Mouse (Mus musculus): ENCODE measurements at regions not wholly inside any gene's neighbourhood (a gene's known extent, or its start where the extent isn't known, plus 50 kb on each side); places are given as distances from the start of the nearest gene placed in this dataset.
A peak's percentile ranks its signal among the peaks of the same experiment; 100 is the strongest.

DNA sequence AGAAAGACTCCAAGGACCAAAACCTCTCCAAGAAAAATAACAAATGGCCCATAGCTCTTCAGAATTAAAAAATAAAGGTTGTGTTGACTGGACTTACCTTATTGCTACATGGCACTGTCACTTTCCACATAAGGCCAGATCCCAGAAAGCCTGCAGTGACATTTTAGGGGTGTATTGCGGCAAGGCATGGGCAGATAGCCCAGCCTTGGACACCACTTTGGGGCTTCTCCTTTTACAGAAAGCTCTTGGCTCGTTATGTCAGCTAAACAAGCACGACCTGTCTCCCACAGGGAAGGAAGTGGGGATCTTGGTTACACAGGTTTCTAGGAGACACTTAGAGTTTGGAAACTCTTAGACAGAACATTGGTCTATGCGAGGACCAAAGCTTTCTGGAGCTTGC is 241.3 kb upstream of the Stt3b start:
- no peak for DNase-seq

DNA sequence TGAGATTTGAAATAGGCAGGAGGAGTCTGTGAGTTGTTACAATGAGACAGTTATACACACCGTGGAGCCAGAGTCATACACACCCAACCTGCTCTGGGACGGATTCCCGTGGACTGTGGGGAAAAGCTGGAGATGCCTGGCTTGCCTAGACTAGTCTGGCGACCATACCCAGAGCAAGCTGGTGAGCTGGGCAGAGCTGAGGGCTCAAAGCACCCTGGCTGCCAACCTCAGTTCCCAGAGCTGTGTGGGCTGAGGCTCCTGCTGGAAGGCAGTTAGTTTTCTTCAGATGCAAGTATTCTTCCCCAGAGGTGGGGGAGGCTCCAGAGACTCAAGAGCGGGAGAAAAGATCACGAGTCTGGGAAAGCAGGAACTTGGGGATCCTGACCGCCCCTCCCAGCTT is 247.9 kb upstream of the Stt3b start:
- DNase-seq, result no peak

- DNase-seq, result no peak
Observed at GRCm38 (mm10) chr9:115559521-115559920, 249.3 kb upstream of the Stt3b start.

- DNase-seq, result no peak
Observed at GRCm38 (mm10) chr9:115561207-115561606, 251.0 kb upstream of the Stt3b start.

DNA sequence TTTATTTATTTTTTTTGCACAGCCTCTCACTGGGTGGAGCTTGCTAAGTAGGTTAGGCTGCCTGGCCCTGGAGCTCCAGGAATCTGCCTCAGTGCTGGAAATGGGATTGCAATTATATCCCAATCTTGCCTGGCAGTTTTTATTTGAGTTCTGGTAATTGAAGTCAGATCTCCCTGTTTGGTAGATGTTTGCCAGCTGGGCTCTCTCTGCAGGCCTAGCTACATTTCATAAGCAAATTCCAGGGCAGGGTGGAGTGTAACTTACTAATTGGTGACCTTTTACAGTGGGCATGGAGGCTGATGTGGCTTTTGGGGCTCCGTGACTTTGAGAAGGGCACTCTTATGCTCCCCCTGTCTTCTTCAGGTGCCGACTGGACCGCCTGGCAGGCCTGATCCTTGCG is 252.6 kb upstream of the Stt3b start:
- no peak for DNase-seq

- no peak for DNase-seq
Observed at GRCm38 (mm10) chr9:115564366-115564765, 254.1 kb upstream of the Stt3b start.

DNA sequence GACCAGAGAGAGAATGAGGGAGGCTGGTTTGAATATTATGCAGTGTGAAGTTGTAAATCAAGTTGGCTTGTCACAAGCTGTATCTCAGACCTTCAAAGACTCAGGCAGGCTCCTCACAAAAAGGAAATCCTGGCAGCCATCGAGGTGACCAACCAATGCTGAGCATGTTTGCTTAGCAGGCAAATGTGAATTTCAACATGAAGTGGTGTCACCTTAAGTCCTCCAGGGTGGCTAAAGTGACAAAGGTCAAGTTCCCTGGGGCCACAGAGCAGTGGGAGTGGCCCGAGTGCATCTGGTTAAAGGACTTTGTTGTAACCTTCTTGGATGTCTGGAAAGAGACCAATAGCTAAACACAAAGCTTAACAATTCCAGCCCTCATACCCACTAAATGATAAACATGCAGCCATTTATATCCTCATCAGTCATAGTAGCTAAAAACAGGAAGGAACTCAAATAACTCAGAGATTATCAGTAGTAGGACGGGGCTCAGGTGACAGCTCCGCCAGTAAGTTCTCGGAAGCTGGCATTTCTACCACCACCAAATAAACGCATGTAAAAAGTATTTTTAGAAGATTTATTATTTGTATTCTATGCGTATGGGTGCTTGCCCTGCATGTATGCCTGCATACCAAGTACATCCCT is 258.6 kb upstream of the Stt3b start:
- DNase-seq, result peak; percentile 57 to 71

DNA sequence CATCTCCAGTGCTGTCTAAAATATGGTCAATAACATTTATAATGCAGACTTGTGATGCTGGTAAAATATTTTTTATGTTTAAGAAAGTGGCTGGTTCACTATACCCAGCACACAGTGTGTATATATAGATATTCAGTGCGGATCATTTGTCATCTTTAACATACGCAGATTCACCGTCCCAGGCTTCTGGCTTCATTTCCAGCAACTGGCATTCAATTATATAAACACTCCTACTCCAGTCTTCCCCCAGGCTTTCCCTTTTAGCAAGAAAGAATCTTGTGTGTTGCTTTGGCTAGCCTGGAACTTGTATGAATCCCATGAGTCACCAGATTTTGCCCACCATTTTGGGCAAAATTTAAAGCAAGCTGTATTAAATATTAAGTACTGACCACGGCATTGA is 260.8 kb upstream of the Stt3b start:
- no peak for DNase-seq

GRCm38 (mm10) chr9:115581116-115581515 is 270.9 kb upstream of the Stt3b start:
- DNase-seq, result no peak

GRCm38 (mm10) chr9:115583548-115583947 is 273.3 kb upstream of the Stt3b start:
- DNase-seq, result no peak

GRCm38 (mm10) chr9:115584874-115585273 is 274.7 kb upstream of the Stt3b start:
- no peak for DNase-seq

DNA sequence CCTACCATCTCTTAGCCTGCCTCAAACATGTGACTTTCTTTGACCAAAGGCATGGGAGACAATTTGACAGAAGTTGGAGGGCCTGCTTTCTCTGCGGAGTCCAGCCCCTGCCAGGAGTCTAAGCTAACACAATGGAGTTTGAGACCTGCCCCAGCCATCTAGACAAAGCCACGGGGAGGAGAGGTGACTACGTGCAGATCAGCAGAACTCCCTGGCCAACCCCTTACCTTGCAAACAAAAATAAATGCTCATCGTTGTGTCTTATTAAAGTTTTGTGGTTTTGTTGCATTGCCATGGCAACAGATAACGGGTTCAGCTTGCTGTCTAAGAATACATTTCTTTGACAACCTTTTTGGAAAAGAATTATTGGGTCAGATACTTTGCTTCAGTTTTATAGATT is 282.2 kb upstream of the Stt3b start:
- no peak for DNase-seq

DNA sequence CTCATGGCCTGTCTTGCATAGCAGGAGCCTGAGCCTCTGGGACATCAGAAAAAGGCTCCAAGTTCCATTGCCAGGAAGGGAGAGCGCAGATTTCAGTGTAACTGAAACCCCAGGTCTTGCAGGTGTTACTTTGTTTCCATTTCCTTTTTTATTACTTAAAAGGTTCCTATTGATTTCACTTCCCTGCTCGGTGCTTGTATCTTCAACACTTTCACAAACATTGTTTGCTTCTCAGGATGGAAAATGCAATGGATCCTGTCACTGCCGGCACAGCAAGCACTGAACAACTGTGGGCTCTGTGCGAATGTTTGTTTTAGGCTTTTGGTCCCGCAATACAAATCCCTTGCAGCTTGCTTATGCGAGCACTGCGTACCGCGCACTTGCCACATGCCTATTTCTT is 290.0 kb upstream of the Stt3b start:
- no peak for DNase-seq

- no peak for DNase-seq
Observed at GRCm38 (mm10) chr9:115600826-115601225, 290.6 kb upstream of the Stt3b start.

GRCm38 (mm10) chr9:115602772-115603171 is 292.6 kb upstream of the Stt3b start:
- DNase-seq, result no peak

DNA sequence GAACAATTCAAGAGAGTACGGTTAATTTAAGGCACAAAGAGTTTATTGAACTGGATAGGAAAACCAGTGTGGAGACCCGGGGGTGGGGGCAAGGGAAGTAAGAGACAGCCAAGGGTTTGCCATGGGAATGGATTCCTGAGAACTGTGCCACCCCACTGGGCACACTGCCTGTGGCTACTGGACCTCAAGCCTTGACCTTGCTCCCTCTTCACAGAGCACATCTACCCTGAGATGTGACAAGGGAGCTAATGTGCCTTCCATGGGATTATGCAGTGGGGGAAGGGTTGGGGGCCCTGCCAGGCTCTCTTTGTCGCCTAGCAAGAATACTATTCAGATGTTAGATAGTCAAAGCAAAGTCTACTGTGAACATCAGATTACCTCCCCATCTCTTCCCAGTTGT is 294.2 kb upstream of the Stt3b start:
- no peak for DNase-seq

GRCm38 (mm10) chr9:115604968-115605682 is 294.9 kb upstream of the Stt3b start:
- no peak for DNase-seq

- DNase-seq, result no peak
Observed at GRCm38 (mm10) chr9:115607961-115608360, 297.7 kb upstream of the Stt3b start.

- no peak for DNase-seq
Observed at GRCm38 (mm10) chr9:115608377-115608776, 298.2 kb upstream of the Stt3b start.

DNA sequence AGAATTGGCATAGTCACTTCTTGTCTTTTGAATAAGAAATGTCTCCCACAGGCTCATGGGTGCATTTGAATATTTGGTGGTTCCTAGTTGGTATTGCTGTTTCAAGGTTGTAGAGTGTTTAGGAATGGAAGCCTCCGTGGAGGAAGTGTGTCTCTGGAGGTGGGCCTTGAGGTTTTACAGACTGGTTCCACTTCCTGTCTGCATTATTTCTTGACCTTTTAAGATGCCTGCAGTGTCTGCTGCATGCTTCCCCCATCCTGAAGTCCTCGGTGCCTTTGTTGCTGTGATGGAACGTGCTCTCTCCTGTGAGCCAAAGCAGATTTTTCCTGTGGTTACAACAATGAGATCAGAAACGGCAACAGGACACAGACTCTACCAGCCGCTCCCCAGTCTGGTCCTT is 299.4 kb upstream of the Gadl1 start:
- no peak for DNase-seq

DNA sequence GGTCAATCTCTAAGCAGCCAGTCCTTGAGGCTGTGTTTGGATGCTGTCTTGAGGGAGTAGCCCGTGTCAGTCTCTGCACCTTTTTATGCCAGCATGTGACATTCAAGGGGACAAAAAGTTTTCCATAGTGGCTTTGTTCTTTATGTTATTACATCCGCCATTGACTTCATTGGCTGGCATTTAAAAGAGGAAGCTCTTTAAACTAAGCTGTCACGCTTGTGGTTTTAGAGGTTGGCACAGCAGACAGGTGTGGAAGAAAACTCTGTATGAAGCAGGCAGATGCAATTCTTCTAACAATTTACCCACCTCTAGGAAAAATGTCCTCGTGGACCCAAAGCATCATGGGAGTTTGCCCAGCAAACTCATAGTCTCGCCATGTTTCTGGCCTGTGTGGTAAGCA is 297.5 kb upstream of the Gadl1 start:
- no peak for DNase-seq

- no peak for DNase-seq
Observed at GRCm38 (mm10) chr9:115612908-115613307, 296.3 kb upstream of the Gadl1 start.

- no peak for DNase-seq
Observed at GRCm38 (mm10) chr9:115614007-115614406, 295.2 kb upstream of the Gadl1 start.

DNA sequence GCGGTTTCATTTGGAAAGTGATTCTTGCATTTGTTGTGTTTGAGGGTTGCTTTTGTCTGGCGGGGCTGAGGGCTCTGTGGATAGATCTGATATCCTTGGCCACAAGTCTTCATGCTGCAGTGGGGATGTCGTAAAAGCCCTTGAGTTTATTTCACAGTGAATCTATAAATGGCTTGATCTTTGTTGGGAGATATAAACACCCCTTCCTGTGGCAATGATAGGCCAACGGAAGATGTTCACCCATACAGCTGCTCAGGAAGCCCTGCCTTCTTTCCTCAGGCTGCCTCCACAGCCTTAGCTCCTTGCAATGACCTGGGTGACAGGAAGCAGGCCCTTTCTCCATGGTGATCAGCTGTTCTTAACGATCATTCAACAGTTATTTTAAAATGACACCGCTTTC is 291.3 kb upstream of the Gadl1 start:
- peak; percentile 14 to 26 for DNase-seq

DNA sequence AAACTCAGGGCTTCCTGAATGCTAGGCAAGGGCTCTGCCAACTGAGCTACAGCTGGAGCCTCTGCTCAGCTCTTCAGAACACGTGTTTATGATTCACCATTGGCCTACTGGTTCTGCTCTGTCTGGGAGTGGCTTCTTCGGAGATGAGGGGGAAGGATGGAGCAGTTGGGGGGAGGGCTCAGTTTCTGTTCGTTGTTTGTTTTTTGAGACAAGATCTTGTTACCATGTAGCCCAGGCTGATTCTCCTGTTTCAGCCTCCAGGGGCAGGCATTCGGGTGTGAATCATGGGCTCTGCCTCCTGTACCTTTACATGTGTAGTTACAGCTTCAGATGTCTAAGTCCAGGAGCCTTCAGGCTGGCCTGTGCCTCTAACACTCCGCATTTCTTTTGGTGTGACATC is 285.3 kb upstream of the Gadl1 start:
- DNase-seq, result peak; percentile 11 to 21

Data from lung, adult 18-20 months (tissue).